Comparison of ENCODE assay signal across 19 mouse cellular contexts in genomic region chr5:66078491-66079012, GRCm38 (mm10).
A peak's percentile ranks its signal among the peaks of the same experiment; 100 is the strongest.
DNase-seq lines count a peak whose midpoint lies in the region; ATAC-seq and TF ChIP-seq lines count a peak whose summit lies in the region.
"Had no signal": no experiment of that assay in that cellular context is flagged by ENCODE, and none has a peak within 500 bp of the region (broad histone marks: within the 10 kb centered on the region; RNA-seq: fewer than 3 reads in every experiment).

No protein-coding gene starts in this region.

- no peaks in the 10 kb centered on the region for H3K27me3 ChIP-seq in kidney, adult 2 months (replicated peaks; ENCODE audit: control insufficient read depth, insufficient read depth, low read length)
- no peaks in the 10 kb centered on the region for H3K27me3 ChIP-seq in kidney, embryonic 14.5 days (ENCODE audit: control insufficient read depth, insufficient read depth, low read length)
- H3K27me3 ChIP-seq in liver, postnatal 0 days (ENCODE audit: insufficient read depth, low read length) = no peaks in the 10 kb centered on the region
- H3K27me3 ChIP-seq in forebrain, embryonic 11.5 days (ENCODE audit: control insufficient read depth, insufficient read depth, low read length) = no peaks in the 10 kb centered on the region
- H3K27me3 ChIP-seq: embryonic facial prominence, embryonic 13.5 days; hindbrain, embryonic 15.5 days; limb, embryonic 15.5 days; Patski had no signal

- peaks cover 41% of the 10 kb centered on the region for H3K4me1 ChIP-seq in kidney, adult 2 months (ENCODE audit: control insufficient read depth, insufficient read depth, low read length)
- H3K4me1 ChIP-seq in kidney, embryonic 14.5 days (ENCODE audit: control insufficient read depth, insufficient read depth, low read length) = peaks cover 10% of the 10 kb centered on the region; the same call in 1 of the 2 replicates
- H3K4me1 ChIP-seq in liver, postnatal 0 days (ENCODE audit: insufficient read depth) = peaks cover 61% of the 10 kb centered on the region
- H3K4me1 ChIP-seq in forebrain, embryonic 11.5 days (replicated peaks; ENCODE audit: control insufficient read depth, insufficient read depth, low read length) = no peaks in the 10 kb centered on the region
- H3K4me1 ChIP-seq: hindbrain, embryonic 15.5 days had no signal

- peak overlapping the region; percentile 47 for H3K4me3 ChIP-seq in kidney, adult 2 months (ENCODE audit: insufficient read depth, low read depth, low read length)
- no peak overlapping the region for H3K4me3 ChIP-seq in kidney, embryonic 14.5 days (ENCODE audit: low read length)
- H3K4me3 ChIP-seq in liver, postnatal 0 days (ENCODE audit: low read depth, low read length) = no peak overlapping the region
- H3K4me3 ChIP-seq in forebrain, embryonic 11.5 days (ENCODE audit: low read depth, low read length) = no peak overlapping the region
- H3K4me3 ChIP-seq: embryonic facial prominence, embryonic 13.5 days; hindbrain, embryonic 15.5 days; limb, embryonic 15.5 days; midbrain, embryonic 10.5 days had no signal

- H3K9me3 ChIP-seq in kidney, embryonic 14.5 days (ENCODE audit: control insufficient read depth, low read length) = no peaks in the 10 kb centered on the region
- H3K9me3 ChIP-seq in liver, postnatal 0 days (ENCODE audit: low read length) = no peaks in the 10 kb centered on the region
- no peaks in the 10 kb centered on the region for H3K9me3 ChIP-seq in forebrain, embryonic 11.5 days (ENCODE audit: control insufficient read depth, low read length)
- H3K9me3 ChIP-seq: embryonic facial prominence, embryonic 13.5 days; hindbrain, embryonic 15.5 days; limb, embryonic 15.5 days; midbrain, embryonic 10.5 days had no signal

- no peak for TF ChIP-seq CTCF in kidney, adult 2 months (conservative IDR thresholded peaks at IDR 0.05; ENCODE audit: insufficient read depth, insufficient read length, low read depth, low read length)
- no peak for TF ChIP-seq CTCF in liver, postnatal 0 days (IDR thresholded peaks at IDR 0.05; ENCODE audit: low read depth)

- no peak for TF ChIP-seq EP300 in liver, postnatal 0 days (IDR thresholded peaks at IDR 0.05; ENCODE audit: low read depth)

- TF ChIP-seq POLR2A in kidney, adult 2 months (IDR thresholded peaks at IDR 0.05; ENCODE audit: low read depth, low read length) = no peak

- DNase-seq in kidney, adult 2 months = peak; percentile 89
- peak; percentile 10 for DNase-seq in ZHBTc4 (ENCODE audit: low read depth, low spot score)
- DNase-seq in kidney, adult 9 months = peak; percentile 87
- DNase-seq in liver, postnatal 0 days = no peak
- no peak for DNase-seq in layer of hippocampus, adult 9-10 months (ENCODE audit: low spot score)
- no peak for DNase-seq in heart, postnatal 10 days
- no peak for DNase-seq in forebrain, embryonic 11.5 days (ENCODE audit: low spot score)
- DNase-seq: cerebellum, adult 9-11 months; gastrocnemius, postnatal 25 days; layer of hippocampus, postnatal 36 days; right cerebral cortex, postnatal 25 days; thymus, adult 18-20 months had no signal

- WGBS in kidney, adult 2 months = 54% methylated on average over 7 of the region's 7 CpGs
- 88% methylated on average over 7 of the region's 7 CpGs for WGBS in kidney, embryonic 14.5 days
- 70% methylated on average over 7 of the region's 7 CpGs for WGBS in liver, postnatal 0 days (ENCODE audit: insufficient replicate concordance)
- 91% methylated on average over 7 of the region's 7 CpGs for WGBS in forebrain, embryonic 11.5 days

- H3K9ac ChIP-seq in kidney, embryonic 14.5 days (ENCODE audit: low read depth, low read length) = no peak overlapping the region
- H3K9ac ChIP-seq in liver, postnatal 0 days (replicated peaks) = no peak overlapping the region
- no peak overlapping the region for H3K9ac ChIP-seq in forebrain, embryonic 11.5 days (ENCODE audit: low read length)
- H3K9ac ChIP-seq: embryonic facial prominence, embryonic 13.5 days; hindbrain, embryonic 15.5 days; limb, embryonic 15.5 days had no signal

- ATAC-seq in kidney, embryonic 14.5 days (ENCODE audit: low FRiP score, low TSS enrichment) = no peak
- ATAC-seq in liver, postnatal 0 days = no peak
- no peak for ATAC-seq in forebrain, embryonic 11.5 days (replicated peaks; ENCODE audit: low FRiP score)
- ATAC-seq: Patski had no signal

- no peak overlapping the region for H3K4me2 ChIP-seq in kidney, embryonic 14.5 days (replicated peaks; ENCODE audit: low read depth, low read length)
- no peak overlapping the region for H3K4me2 ChIP-seq in liver, postnatal 0 days (ENCODE audit: low read depth, low read length)
- H3K4me2 ChIP-seq in forebrain, embryonic 11.5 days (ENCODE audit: low read depth, low read length, severe bottlenecking) = no peak overlapping the region
- H3K4me2 ChIP-seq: embryonic facial prominence, embryonic 13.5 days; heart, embryonic 11.5 days; hindbrain, embryonic 15.5 days; limb, embryonic 15.5 days had no signal

- intact Hi-C loops in heart, postnatal 10 days (cut with DNase I) = no loop called here

- peak overlapping the region; percentile 100 for H3K27ac ChIP-seq in kidney, adult 2 months (ENCODE audit: insufficient read depth, low read depth, low read length)
- no peak overlapping the region for H3K27ac ChIP-seq in kidney, embryonic 14.5 days (ENCODE audit: low read depth, low read length)
- H3K27ac ChIP-seq in liver, postnatal 0 days (ENCODE audit: low read depth) = peak overlapping the region; percentile 92
- no peak overlapping the region for H3K27ac ChIP-seq in forebrain, embryonic 11.5 days (ENCODE audit: low read depth, low read length)
- H3K27ac ChIP-seq: embryonic facial prominence, embryonic 13.5 days; hindbrain, embryonic 15.5 days; limb, embryonic 15.5 days; midbrain, embryonic 10.5 days had no signal

- no peaks in the 10 kb centered on the region; the same call in 1 of the 2 replicates for H3K36me3 ChIP-seq in kidney, adult 2 months (ENCODE audit: control insufficient read depth, insufficient read depth, low read length)
- H3K36me3 ChIP-seq in kidney, embryonic 14.5 days (ENCODE audit: control insufficient read depth, insufficient read depth, low read length) = no peaks in the 10 kb centered on the region
- no peaks in the 10 kb centered on the region for H3K36me3 ChIP-seq in liver, postnatal 0 days (replicated peaks; ENCODE audit: insufficient read depth, low read length)
- H3K36me3 ChIP-seq in forebrain, embryonic 11.5 days (ENCODE audit: control insufficient read depth, insufficient read depth, low read length) = no peaks in the 10 kb centered on the region
- H3K36me3 ChIP-seq: embryonic facial prominence, embryonic 13.5 days; hindbrain, embryonic 15.5 days; limb, embryonic 15.5 days; midbrain, embryonic 10.5 days had no signal

Comparison
In these comparisons a context has a peak if more than half of its experiments do, and no peak if none do; other contexts are left out.
1. H3K27ac ChIP-seq: peak in kidney, adult 2 months (single experiment) and liver, postnatal 0 days (single experiment); none in kidney, embryonic 14.5 days (single experiment) and forebrain, embryonic 11.5 days (single experiment).
2. DNase-seq: peak in kidney, adult 2 months (single experiment), ZHBTc4 (single experiment) and kidney, adult 9 months (single experiment); none in liver, postnatal 0 days (single experiment), layer of hippocampus, adult 9-10 months (single experiment), heart, postnatal 10 days (0 of 2) and forebrain, embryonic 11.5 days (single experiment).